Mouse (Mus musculus) inflammation-experienced regulatory T-cells, adult 6 months (primary cell): ENCODE results near the gene Olfr624. TPM values are rescaled to one million over a fixed set of nuclear protein-coding genes. Genes with fewer than 3 reads are reported as not detected.
"Not testable (repeated sequence)": the region's sequence is repeated elsewhere in the genome, so short reads cannot be mapped to it uniquely, and the experiment has no call there.

Source experiments
- ATAC-seq: one replicate; pipeline ENCODE4 v1.8.0; 2017
- polyA plus RNA-seq, 3 experiments: library from polyadenylated mRNA; unstranded; fragments of 100-300 nt; shearing (Covaris generic); gene quantifications; one replicate each; pipeline ENCODE4 v1.2.1; 2017

Gene Olfr624
- polyA plus RNA-seq, result not detected

DNA sequence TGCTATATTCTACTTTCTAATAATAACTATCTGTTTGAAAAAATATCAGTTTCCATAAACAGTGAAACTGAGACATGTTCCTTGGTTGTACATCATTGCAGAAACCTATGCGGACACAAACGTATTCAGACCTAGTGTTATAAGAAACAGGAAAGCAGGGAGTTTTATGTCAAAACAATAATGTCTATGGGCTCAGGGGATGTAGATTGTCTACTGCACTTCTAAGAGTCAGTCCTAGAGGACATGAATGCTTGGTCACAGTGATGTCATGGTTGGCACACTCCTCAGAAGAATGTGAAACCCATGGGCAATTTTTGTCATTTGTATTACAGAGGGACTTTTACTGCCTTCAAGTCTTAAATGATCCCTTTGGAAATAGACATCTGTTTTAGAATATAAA is at the start of gene Olfr624:
Olfr624 (minus strand) TSS at position 101 of the 400 bp plus-strand sequence.
- no peak for ATAC-seq

DNA sequence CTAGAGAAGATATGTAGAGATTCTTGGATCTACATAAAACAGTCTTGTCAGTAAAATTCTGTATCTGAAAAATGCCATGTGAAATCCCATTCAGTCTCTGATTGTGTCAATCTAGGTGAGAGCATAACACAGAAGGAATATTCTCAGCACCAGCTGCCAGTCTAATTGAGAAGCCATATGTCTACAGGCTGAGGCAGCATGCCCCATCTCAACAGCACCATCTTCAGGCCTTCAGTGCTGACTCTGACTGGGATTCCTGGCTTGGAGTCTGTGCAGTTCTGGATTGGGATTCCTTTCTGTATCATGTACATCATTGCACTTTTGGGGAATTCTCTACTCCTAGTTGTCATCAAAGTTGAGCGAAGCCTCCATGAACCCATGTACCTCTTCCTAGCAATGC is 45.4 kb upstream of the Olfr624 start:
- ATAC-seq, result not testable (repeated sequence)

DNA sequence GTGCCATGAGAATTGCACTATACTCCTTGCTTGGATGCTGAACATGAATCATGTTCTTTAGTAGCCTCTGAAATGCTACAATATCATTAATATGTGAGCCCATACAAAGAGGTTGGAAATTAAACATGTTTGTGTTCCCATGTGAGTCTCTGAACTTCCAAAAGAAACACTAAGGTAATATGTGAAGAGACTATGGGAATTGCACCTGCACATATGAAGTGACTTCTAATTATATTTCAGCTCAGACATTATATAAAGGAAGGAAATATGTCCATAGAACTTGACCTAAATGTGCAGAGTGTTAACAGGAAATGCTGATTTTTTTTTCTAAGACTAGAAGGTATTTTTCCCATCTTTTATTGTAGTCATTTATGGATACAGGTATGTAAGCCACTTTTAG is 43.4 kb upstream of the Olfr624 start, which contains the start of gene Olfr243:
Olfr243 (plus strand) TSS at position 301 of the 400 bp plus-strand sequence.
- no peak for ATAC-seq

DNA sequence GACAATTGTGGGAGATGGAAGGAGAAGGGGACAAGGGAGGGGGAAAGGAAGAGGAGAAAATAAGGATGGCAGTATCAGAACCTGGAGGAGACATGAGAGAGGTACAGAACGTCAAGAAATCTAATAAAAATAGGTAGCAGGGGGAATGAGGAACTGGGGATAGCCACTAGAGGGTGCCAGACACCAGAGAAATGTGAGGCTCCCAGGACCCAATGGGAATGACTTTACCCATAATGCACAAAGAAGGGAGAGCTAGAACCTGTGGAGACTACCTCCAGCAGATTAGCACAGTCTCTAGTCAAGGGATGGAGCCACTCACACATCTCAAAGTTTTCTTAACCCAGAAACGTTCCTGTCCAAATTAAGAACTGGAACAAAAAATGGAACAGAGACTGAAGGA is 41.0 kb upstream of the Olfr624 start:
- no peak for ATAC-seq

DNA sequence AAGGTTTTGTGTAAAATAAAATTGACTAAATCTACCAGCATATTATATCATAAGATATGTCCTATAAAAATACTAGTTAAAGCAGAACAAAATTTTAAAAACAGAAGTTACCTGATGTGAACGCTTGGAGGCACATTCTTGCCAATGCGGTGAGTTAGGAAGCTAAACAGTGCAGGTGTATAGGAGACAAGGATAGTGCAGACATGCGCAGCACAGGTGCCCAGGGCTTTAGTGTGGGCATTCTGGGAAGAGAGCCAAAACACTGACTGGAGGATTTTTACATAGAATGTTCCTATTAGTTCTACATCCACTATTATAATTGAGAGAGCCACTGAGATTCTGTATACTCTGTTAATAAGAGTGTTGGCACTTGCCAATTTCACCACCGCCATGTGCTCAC is 28.5 kb upstream of the Olfr624 start:
- no peak for ATAC-seq

DNA sequence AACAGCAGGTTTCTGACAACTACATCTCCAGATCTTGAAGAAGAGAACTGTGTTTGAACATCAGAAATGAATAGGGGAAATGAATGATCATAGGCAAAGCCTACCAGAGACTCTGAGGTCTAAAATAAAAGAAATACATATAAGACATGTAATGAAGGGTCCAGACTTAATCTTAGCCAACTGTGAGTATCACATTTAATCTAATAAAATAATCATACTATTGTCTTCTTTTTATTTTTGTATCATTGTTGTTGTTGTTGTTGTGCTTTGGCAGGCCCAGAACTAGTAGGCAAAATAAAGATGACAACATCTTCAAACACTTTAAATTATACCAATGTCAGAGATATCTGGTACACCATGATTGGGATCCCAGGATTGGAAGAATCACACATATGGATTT is 11.4 kb upstream of the Olfr624 start, which contains the start of gene Olfr625-ps1:
Olfr625-ps1 (plus strand) TSS at position 301 of the 400 bp plus-strand sequence.
- no peak for ATAC-seq

DNA sequence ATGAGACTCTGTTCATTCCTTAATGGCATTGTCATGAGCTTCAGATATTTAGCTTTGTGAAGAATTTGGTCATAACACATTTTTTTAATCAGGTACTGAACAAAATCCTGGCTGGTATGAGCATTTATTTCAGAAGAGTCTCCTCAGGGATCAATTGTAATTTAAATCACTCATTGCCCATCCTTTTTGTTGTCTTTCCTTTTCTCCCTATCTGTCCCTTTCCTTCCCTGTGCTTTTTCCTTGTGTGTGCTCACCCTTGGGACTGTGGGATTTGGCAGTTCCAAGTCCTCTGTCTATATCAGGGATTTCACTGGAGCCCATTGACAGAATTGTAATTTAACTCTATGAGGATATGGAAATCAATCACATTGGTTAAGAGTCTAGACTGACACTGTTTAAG is 7.4 kb downstream of the Olfr624 start, which contains the start of gene Olfr623:
Olfr623 (minus strand) TSS at position 101 of the 400 bp plus-strand sequence.
- no peak for ATAC-seq

DNA sequence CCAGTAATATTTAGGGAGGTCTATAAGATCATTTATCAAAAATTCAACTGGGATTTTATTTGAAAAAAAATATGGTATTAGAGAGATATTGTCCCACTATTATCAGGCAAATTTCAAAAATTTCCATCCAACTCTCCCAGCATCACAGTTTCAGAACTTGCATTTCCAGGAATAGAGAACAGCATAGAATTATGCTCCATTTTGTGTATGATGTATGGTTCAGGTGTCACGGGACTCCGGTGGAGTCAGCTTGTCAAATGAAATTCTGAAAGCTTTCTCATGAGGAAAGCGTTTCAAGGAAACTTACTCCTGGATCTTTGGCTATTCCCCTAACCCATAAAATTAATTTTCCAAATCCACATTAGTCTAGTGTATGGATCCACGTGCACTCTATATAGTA is 26.9 kb downstream of the Olfr624 start:
- ATAC-seq, result no peak

DNA sequence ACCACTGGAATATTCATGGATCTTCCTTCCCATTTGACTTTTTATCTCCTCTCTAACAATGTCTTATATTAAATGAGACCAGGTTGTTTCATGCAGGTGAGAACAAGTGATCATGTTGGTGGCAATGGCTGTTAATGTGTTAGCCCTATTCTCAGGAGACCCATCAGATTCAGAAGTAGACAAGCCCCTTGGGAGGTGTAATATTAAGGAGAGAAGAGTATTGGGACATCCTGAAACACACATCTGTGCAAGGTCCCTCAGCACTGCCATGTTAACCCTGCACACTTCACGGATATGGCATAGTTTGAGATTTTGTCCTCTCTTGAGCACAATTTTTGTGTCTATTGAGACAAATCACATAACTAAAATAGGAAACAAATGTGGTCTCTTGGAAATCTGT is 28.4 kb downstream of the Olfr624 start, which contains the start of gene Olfr622:
Olfr622 (minus strand) TSS at position 101 of the 400 bp plus-strand sequence.
- ATAC-seq, result no peak

DNA sequence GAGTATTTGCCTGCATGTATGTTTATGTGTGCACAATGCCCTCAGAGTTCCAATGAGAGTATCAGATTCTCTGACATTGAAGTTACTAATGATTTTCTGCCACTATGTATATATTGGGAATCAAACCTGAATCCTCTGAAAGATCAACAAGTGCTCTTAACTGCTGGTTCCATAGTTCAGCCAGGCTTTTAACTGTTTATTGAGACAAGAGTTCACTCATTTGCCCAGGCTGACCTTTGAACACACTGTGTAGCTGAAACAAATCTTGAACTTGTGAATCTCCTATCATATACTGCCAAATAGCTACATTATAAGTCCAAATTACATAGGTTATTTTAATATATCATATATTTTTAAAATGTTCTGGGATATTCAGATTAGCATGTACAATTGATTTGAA is 34.2 kb downstream of the Olfr624 start:
- ATAC-seq, result no peak

Other genes with a start within 250 kb of the Olfr624 start
- not detected for gene Olfr605, start 225.8 kb downstream of the Olfr624 start, polyA plus RNA-seq
- gene Olfr606, start 222.1 kb downstream of the Olfr624 start, polyA plus RNA-seq, result not detected
- under 1 TPM in 1 of 3 experiments, not detected in 2; 0.09 TPM for gene Olfr607, start 207.0 kb downstream of the Olfr624 start, polyA plus RNA-seq
- not detected for gene Olfr608, start 201.3 kb downstream of the Olfr624 start, polyA plus RNA-seq
- not detected for gene Olfr609, start 173.1 kb downstream of the Olfr624 start, polyA plus RNA-seq
- not detected for gene Olfr610, start 159.1 kb downstream of the Olfr624 start, polyA plus RNA-seq
- gene Olfr611, start 150.3 kb downstream of the Olfr624 start, polyA plus RNA-seq, result not detected
- gene Olfr612, start 128.5 kb downstream of the Olfr624 start, polyA plus RNA-seq, result not detected
- not detected for gene Olfr613, start 123.1 kb downstream of the Olfr624 start, polyA plus RNA-seq
- gene Olfr615, start 115.1 kb downstream of the Olfr624 start, polyA plus RNA-seq, result not detected
- not detected for gene Olfr616, start 102.0 kb downstream of the Olfr624 start, polyA plus RNA-seq
- not detected for gene Olfr617, start 98.1 kb downstream of the Olfr624 start, polyA plus RNA-seq
- gene Olfr618, start 81.1 kb downstream of the Olfr624 start, polyA plus RNA-seq, result not detected
- not detected for gene Olfr619, start 70.6 kb downstream of the Olfr624 start, polyA plus RNA-seq
- under 1 TPM in 2 of 3 experiments, not detected in 1; 0.18 to 0.95 TPM for gene Olfr620, start 58.7 kb downstream of the Olfr624 start, polyA plus RNA-seq
- gene Olfr622, start 28.5 kb downstream of the Olfr624 start, polyA plus RNA-seq, result not detected
- not detected for gene Olfr623, start 7.5 kb downstream of the Olfr624 start, polyA plus RNA-seq
- gene Olfr625-ps1, start 11.5 kb upstream of the Olfr624 start, polyA plus RNA-seq, result not detected
- gene Olfr243, start 43.5 kb upstream of the Olfr624 start, polyA plus RNA-seq, result not detected
- not detected for gene Olfr628, start 59.2 kb upstream of the Olfr624 start, polyA plus RNA-seq
- not detected for gene Olfr629, start 73.8 kb upstream of the Olfr624 start, polyA plus RNA-seq
- gene Olfr630, start 86.1 kb upstream of the Olfr624 start, polyA plus RNA-seq, result not detected
- gene Olfr69, start 100.4 kb upstream of the Olfr624 start, polyA plus RNA-seq, result under 1 TPM in 1 of 3 experiments, not detected in 2; 0.12 TPM
- not detected for gene Olfr68, start 108.5 kb upstream of the Olfr624 start, polyA plus RNA-seq
- gene Olfr67, start 120.6 kb upstream of the Olfr624 start, polyA plus RNA-seq, result not detected
- gene Hbb-bt, start 142.8 kb upstream of the Olfr624 start, polyA plus RNA-seq, result 1 to 10 TPM; 2.9 to 8.6 (median 3.0) TPM
- gene Hbb-bs, start 156.9 kb upstream of the Olfr624 start, polyA plus RNA-seq, result 10 to 100 TPM in 2 of 3 experiments, 1 to 10 TPM in 1; 9.8 to 22.5 (median 18.1) TPM
- gene Hbb-bh2, start 169.3 kb upstream of the Olfr624 start, polyA plus RNA-seq, result not detected
- not detected for gene Hbb-bh1, start 172.0 kb upstream of the Olfr624 start, polyA plus RNA-seq
- not detected for gene Hbb-y, start 182.0 kb upstream of the Olfr624 start, polyA plus RNA-seq
- gene Olfr66, start 215.1 kb upstream of the Olfr624 start, polyA plus RNA-seq, result not detected
- gene Olfr64, start 223.3 kb upstream of the Olfr624 start, polyA plus RNA-seq, result not detected
- gene Olfr65, start 232.3 kb upstream of the Olfr624 start, polyA plus RNA-seq, result not detected